Mouse (Mus musculus) ES-E14 (cell line): Measurements from ENCODE around the gene Kat2a.

ENCODE experiments used
- CHD2 ChIP-seq: IDR thresholded peaks from 2 replicates; pipeline ENCODE4 v1.6.1; 2014; ENCODE audit warnings: mild to moderate bottlenecking, low read depth, low read length, inconsistent platforms
- HCFC1 ChIP-seq: IDR thresholded peaks from 2 replicates; pipeline ENCODE4 v1.6.1; 2012; ENCODE audit warnings: low read length, inconsistent platforms, borderline replicate concordance; ENCODE audit not compliant: insufficient read depth
- MAFK ChIP-seq: IDR thresholded peaks from 2 replicates; pipeline ENCODE4 v1.6.1; 2014; ENCODE audit warnings: mild to moderate bottlenecking, low read depth, low read length, inconsistent platforms; ENCODE audit not compliant: insufficient read depth
- ZC3H11A ChIP-seq: IDR thresholded peaks from 2 replicates; pipeline ENCODE4 v1.6.1; 2012; ENCODE audit warnings: low read depth, mild to moderate bottlenecking, inconsistent platforms, low read length, borderline replicate concordance
- ZNF384 ChIP-seq: IDR thresholded peaks from 2 replicates; pipeline ENCODE4 v1.6.1; 2012; ENCODE audit warnings: low read depth, low read length, inconsistent platforms

DNA sequence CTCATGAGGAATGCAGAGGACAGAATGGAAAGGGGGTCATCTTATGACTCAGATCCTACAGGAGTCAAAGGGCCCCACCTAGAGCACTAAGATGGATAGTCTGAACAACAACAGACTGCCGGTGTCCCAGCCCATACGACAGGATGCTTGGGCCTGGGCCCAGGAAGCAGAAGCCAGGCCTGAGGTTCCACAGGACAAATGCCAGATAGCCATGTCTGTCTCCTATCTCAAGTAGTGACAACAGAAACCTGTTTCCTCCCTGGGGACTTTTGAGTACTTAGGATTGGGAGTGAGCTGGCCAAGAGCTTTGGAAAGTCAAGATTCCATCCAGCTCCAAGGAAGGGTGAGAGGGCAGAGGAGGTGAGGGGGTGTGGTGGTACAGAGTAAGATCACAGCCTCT, 40.3 kb downstream of the Kat2a start:
- no peak for TF ChIP-seq ZC3H11A
- no peak for TF ChIP-seq MAFK
- TF ChIP-seq CHD2 = no peak
- no peak for TF ChIP-seq ZNF384
- no peak for TF ChIP-seq HCFC1
